Mouse (Mus musculus): ENCODE measurements around the gene Zfand2b. TPM values are rescaled to one million over a fixed set of nuclear protein-coding genes. Genes with fewer than 3 reads are reported as not detected.

Zfand2b gene
- total and polyA plus RNA-seq, 3 experiments: 15.7 to 40.7 (median 19.5) TPM

GRCm38 (mm10) chr1:75136293-75136692, 32.2 kb upstream of the Zfand2b start:
- no peak overlapping the region for H3K9ac ChIP-seq (ENCODE audit: insufficient read depth, low read depth)
- H3K4me2 ChIP-seq (ENCODE audit: insufficient read depth, low read depth, poor library complexity, severe bottlenecking): no peak overlapping the region
- H3K4me3 ChIP-seq (replicated peaks in 1 of 3; ENCODE audit: low read depth in 2 of 3, low read length in 2 of 3, poor library complexity in 1 of 3): no peak overlapping the region
- DNase-seq (ENCODE audit: extremely low read depth): no peak
- no peaks in the 10 kb centered on the region for H3K27me3 ChIP-seq (replicated peaks)
- peaks cover 0 to 6% of the 10 kb centered on the region in 2 experiments; a peak in 1 of 4 replicates for H3K4me1 ChIP-seq (ENCODE audit: control insufficient read depth in 1 of 2, insufficient read depth in 2 of 2)
- no peak for TF ChIP-seq PAX5 (IDR thresholded peaks at IDR 0.05; ENCODE audit: low read length)
- TF ChIP-seq RAD21 (IDR thresholded peaks at IDR 0.05; ENCODE audit: low read depth, low read length): no peak
- no peak for TF ChIP-seq CHD1 (IDR thresholded peaks at IDR 0.05; ENCODE audit: low read depth, low read length)
- no peak for TF ChIP-seq JUND (conservative IDR thresholded peaks at IDR 0.05; ENCODE audit: low read depth, low read length)
- no peak for TF ChIP-seq USF1 (IDR thresholded peaks at IDR 0.05; ENCODE audit: low read depth, low read length)
- no peak for TF ChIP-seq ZNF384 (IDR thresholded peaks at IDR 0.05; ENCODE audit: low read depth, low read length)
- no peak for TF ChIP-seq EP300 (IDR thresholded peaks at IDR 0.05; ENCODE audit: low read length)
- TF ChIP-seq RCOR1 (conservative IDR thresholded peaks at IDR 0.05; ENCODE audit: low read depth, low read length): no peak
- no peak for TF ChIP-seq MYC (IDR thresholded peaks at IDR 0.05; ENCODE audit: low read depth, low read length)
- no peak for TF ChIP-seq ZC3H11A (IDR thresholded peaks at IDR 0.05; ENCODE audit: low read depth, low read length)
- no peak for TF ChIP-seq POLR2A (IDR thresholded peaks at IDR 0.05; ENCODE audit: low read depth, low read length)
- no peak for TF ChIP-seq ZKSCAN1 (IDR thresholded peaks at IDR 0.05; ENCODE audit: borderline replicate concordance, low read depth, low read length)
- no peak for TF ChIP-seq ZMIZ1 (IDR thresholded peaks at IDR 0.05; ENCODE audit: low read depth, low read length)
- TF ChIP-seq MAZ (IDR thresholded peaks at IDR 0.05; ENCODE audit: low read depth, low read length): no peak
- TF ChIP-seq TCF12 (IDR thresholded peaks at IDR 0.05; ENCODE audit: low read depth, low read length): no peak
- no peak for TF ChIP-seq IRF4 (IDR thresholded peaks at IDR 0.05; ENCODE audit: low read depth, low read length)
- no peak for TF ChIP-seq NELFE (IDR thresholded peaks at IDR 0.05; ENCODE audit: low read depth, low read length)
- no peak for TF ChIP-seq GABPA (IDR thresholded peaks at IDR 0.05; ENCODE audit: insufficient replicate concordance, low read depth, low read length)
- no peak for TF ChIP-seq MEF2A (IDR thresholded peaks at IDR 0.05; ENCODE audit: borderline replicate concordance, low read depth, low read length)
- peaks cover 30 to 47% of the 10 kb centered on the region in 2 experiments for H3K36me3 ChIP-seq (replicated peaks in 1 of 2; ENCODE audit: control insufficient read depth in 1 of 2, insufficient read depth in 1 of 2, low read length in 1 of 2)
- dilution Hi-C loops (cut with MboI; ENCODE audit: extremely low pct_ligation_motif_present, extremely low pct_unique_long_range_greater_than_20kb, low sequenced_read_pairs) (no loop called here), in situ Hi-C loops (cut with MboI; ENCODE audit: low pct_ligation_motif_present, low pct_unique_long_range_greater_than_20kb, low sequenced_read_pairs) (no loop called here)
- H3K27ac ChIP-seq (ENCODE audit: insufficient read depth, low read depth): no peak overlapping the region
- H3K9me3 ChIP-seq (replicated peaks; ENCODE audit: low read length): no peaks in the 10 kb centered on the region
- no peaks in the 10 kb centered on the region for H3K79me2 ChIP-seq (replicated peaks; ENCODE audit: control insufficient read depth, extremely low read depth, insufficient read depth, poor library complexity, severe bottlenecking)

DNA sequence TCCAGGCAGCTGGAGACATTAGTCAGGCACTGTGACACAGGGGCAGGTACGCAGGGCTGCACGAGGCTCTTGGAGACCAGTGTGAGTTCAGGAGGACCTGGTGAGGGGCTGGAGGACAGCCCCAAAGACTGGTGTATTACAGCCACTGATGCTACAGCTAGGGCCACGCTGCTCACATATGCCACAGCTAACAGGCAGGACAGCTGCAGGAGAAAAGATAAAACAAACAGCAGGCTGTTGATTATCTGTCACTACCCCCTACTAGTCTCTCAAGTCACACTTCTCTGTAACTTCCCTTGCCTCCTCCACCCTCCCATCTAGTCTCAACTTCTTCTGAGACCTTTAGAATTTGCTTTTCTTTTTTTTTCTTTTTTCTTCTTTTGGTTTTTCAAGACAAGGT, 31.7 kb upstream of the Zfand2b start:
- TF ChIP-seq SIN3A (IDR thresholded peaks at IDR 0.05; ENCODE audit: low read length) (no peak), RCOR1 (conservative IDR thresholded peaks at IDR 0.05; ENCODE audit: low read depth, low read length) (no peak), RAD21 (IDR thresholded peaks at IDR 0.05; ENCODE audit: low read depth, low read length) (no peak), UBTF (IDR thresholded peaks at IDR 0.05; ENCODE audit: low read depth, low read length) (no peak), NELFE (IDR thresholded peaks at IDR 0.05; ENCODE audit: low read depth, low read length) (no peak), KAT2A (IDR thresholded peaks at IDR 0.05; ENCODE audit: insufficient replicate concordance, low read length) (no peak), ETS1 (conservative IDR thresholded peaks at IDR 0.05; ENCODE audit: low read depth, low read length) (no peak), HCFC1 (IDR thresholded peaks at IDR 0.05; ENCODE audit: low read depth, low read length) (no peak)
- no peak for DNase-seq (ENCODE audit: extremely low read depth)
- Histone ChIP-seq H3K79me2 (replicated peaks; ENCODE audit: control insufficient read depth, extremely low read depth, insufficient read depth, poor library complexity, severe bottlenecking) (no peaks in the 10 kb centered on the region), H3K9me3 (replicated peaks; ENCODE audit: low read length) (no peaks in the 10 kb centered on the region), H3K4me2 (ENCODE audit: insufficient read depth, low read depth, poor library complexity, severe bottlenecking) (no peak overlapping the region), H3K27me3 (replicated peaks) (no peaks in the 10 kb centered on the region), H3K4me1 (ENCODE audit: control insufficient read depth in 1 of 2, insufficient read depth in 2 of 2) (peaks cover 0 to 10% of the 10 kb centered on the region in 2 experiments; a peak in 2 of 4 replicates), H3K36me3 (replicated peaks in 1 of 2; ENCODE audit: control insufficient read depth in 1 of 2, insufficient read depth in 1 of 2, low read length in 1 of 2) (peaks cover 30 to 50% of the 10 kb centered on the region in 2 experiments), H3K4me3 (replicated peaks in 1 of 3; ENCODE audit: low read depth in 2 of 3, low read length in 2 of 3, poor library complexity in 1 of 3) (no peak overlapping the region), H3K27ac (ENCODE audit: insufficient read depth, low read depth) (no peak overlapping the region), H3K9ac (ENCODE audit: insufficient read depth, low read depth) (no peak overlapping the region)
- in situ Hi-C loops (cut with MboI; ENCODE audit: low pct_ligation_motif_present, low pct_unique_long_range_greater_than_20kb, low sequenced_read_pairs) (no loop called here), dilution Hi-C loops (cut with MboI; ENCODE audit: extremely low pct_ligation_motif_present, extremely low pct_unique_long_range_greater_than_20kb, low sequenced_read_pairs) (no loop called here)
